Mouse (Mus musculus): ENCODE results near the gene Syt8.

- TF ChIP-seq CTCF (IDR thresholded peaks at IDR 0.05; ENCODE audit: extremely low read depth, insufficient read depth, low read length), result no peak
- TF ChIP-seq POLR2A (IDR thresholded peaks at IDR 0.05; ENCODE audit: extremely low read depth, insufficient read depth, low read length), result no peak
These were observed 36.6 kb upstream of the Syt8 start for GRCm38 (mm10) chr7:142398052-142398451.
